Mouse (Mus musculus) heart, postnatal 0 days (tissue): ENCODE results near the gene Dcdc2a. TPM values are rescaled to one million over a fixed set of nuclear protein-coding genes. Genes with fewer than 3 reads are reported as not detected.

Experiments used
- ATAC-seq: fragments of 200-750 bp; cut with Nextera tagmentation; 2 replicates; pipeline ENCODE4 v1.8.0; 2017; ENCODE audit warnings: low read depth, moderate number of reproducible peaks, moderate library complexity; ENCODE audit not compliant: insufficient read depth
- DNase-seq: peaks from one replicate; pipeline ENCODE4 v3.0.0-alpha.2; 2016; ENCODE audit warnings: low spot score
- H3K27ac ChIP-seq: fragments of 300-500 bp; sonication (generic); 2 replicates; pipeline ENCODE4 v1.5.1; 2014; ENCODE audit warnings: low read depth, mild to moderate bottlenecking
- H3K27me3 ChIP-seq: fragments of 300-500 bp; sonication (generic); 2 replicates; pipeline ENCODE4 v1.6.1; 2014; ENCODE audit warnings: low read length, mixed read lengths; ENCODE audit not compliant: control insufficient read depth, insufficient read depth
- H3K36me3 ChIP-seq: fragments of 300-500 bp; sonication (generic); replicated peaks from 2 replicates; pipeline ENCODE4 v1.6.1; 2014; ENCODE audit warnings: low read length, mixed read lengths; ENCODE audit not compliant: control insufficient read depth, insufficient read depth
- H3K4me1 ChIP-seq: fragments of 300-500 bp; sonication (generic); 2 replicates; pipeline ENCODE4 v1.6.1; 2014; ENCODE audit warnings: antibody characterized with exemption; ENCODE audit not compliant: control insufficient read depth, insufficient read depth
- H3K4me2 ChIP-seq: fragments of 300-500 bp; sonication (generic); 2 replicates; pipeline ENCODE4 v1.6.1; 2014; ENCODE audit warnings: low read depth, mild to moderate bottlenecking, low read length, moderate library complexity
- H3K4me3 ChIP-seq: fragments of 300-500 bp; sonication (generic); 2 replicates; pipeline ENCODE4 v1.5.1; 2014; ENCODE audit warnings: low read depth, low read length
- H3K9ac ChIP-seq: fragments of 300-500 bp; sonication (generic); replicated peaks from 2 replicates; pipeline ENCODE4 v1.6.1; 2014; ENCODE audit warnings: low read depth, low read length, mixed read lengths
- H3K9me3 ChIP-seq: fragments of 300-500 bp; sonication (generic); replicated peaks from 2 replicates; pipeline ENCODE4 v1.6.1; 2016; ENCODE audit warnings: low read length; ENCODE audit not compliant: control insufficient read depth
- CTCF ChIP-seq: IDR thresholded peaks from 2 replicates; pipeline ENCODE4 v1.5.1; 2016; ENCODE audit warnings: antibody characterized with exemption, control low read depth, low read depth
- EP300 ChIP-seq: IDR thresholded peaks from 2 replicates; pipeline ENCODE4 v1.6.1; 2016; ENCODE audit warnings: antibody characterized with exemption, low read depth
- WGBS: fragments of 180-500 bp; shearing (Covaris S2); extraction: QIAGEN DNeasy Blood & Tissue Kit; methylation state at CpG from one replicate; pipeline ENCODE4 v1.1.7; 2014; 5-methylcytosine and 5-hydroxymethylcytosine counted together
- polyA plus RNA-seq: library from polyadenylated mRNA; unstranded; fragments of >200 nt; fragmentation: Nextera tagmentation; extraction: Ambion mirVana; gene quantifications from 2 replicates; pipeline ENCODE4 v1.2.1, GENCODE M21; 2015
- total RNA-seq: library from RNA; depleted of rRNA; stranded (reverse); fragments of >200 nt; gene quantifications from 2 replicates; pipeline ENCODE4 v1.2.3, GENCODE M21; 2014; ENCODE audit warnings: low replicate concordance

The Dcdc2a gene
- total and polyA plus RNA-seq, 2 experiments from 2014 or later, result 0.49 TPM; not detected in 1

DNA sequence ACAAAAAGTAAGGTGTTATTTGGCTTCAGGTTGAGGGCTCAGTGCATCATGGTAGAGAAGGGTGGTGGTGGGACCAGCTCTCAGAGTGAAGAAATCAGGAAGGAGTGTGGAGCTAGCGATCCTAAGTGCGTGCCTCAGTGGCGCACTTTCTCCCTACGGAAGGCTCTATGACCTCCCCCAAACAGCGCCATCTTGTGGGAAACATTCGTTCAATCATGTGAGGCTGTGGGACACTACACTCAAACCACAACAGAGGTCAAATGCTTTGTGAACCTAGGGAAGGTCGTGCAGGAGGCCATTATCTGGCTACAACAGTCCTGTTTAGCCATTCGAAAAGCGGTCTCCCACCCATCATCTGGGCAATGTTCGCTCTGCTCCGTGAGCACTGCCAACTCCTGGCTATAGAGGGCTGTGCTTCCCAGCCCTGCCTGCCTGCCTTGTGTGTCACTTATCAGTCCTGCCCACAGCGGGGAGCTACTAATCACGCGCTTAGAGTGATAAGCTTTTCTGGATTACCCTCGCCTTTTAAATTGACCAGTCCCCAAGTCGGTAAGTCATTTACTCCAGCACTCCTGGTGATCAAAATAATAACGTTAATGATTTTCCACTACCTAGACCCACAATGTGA is 94.5 kb downstream of the Dcdc2a start:
- Histone ChIP-seq H3K27me3 (no peaks in the 10 kb centered on the region), H3K4me2 (peak overlapping the region; percentile 39; the same call in 1 of the 2 replicates), H3K27ac (no peak overlapping the region), H3K9me3 (no peaks in the 10 kb centered on the region), H3K4me3 (no peak overlapping the region), H3K9ac (no peak overlapping the region), H3K36me3 (no peaks in the 10 kb centered on the region), H3K4me1 (no peaks in the 10 kb centered on the region)
- DNase-seq (no peak), ATAC-seq (no peak)
- 17% methylated on average over 17 of the region's 17 CpGs for WGBS
- TF ChIP-seq EP300 (no peak), CTCF (peak; percentile 14; the same call in 1 of the 2 replicates)

DNA sequence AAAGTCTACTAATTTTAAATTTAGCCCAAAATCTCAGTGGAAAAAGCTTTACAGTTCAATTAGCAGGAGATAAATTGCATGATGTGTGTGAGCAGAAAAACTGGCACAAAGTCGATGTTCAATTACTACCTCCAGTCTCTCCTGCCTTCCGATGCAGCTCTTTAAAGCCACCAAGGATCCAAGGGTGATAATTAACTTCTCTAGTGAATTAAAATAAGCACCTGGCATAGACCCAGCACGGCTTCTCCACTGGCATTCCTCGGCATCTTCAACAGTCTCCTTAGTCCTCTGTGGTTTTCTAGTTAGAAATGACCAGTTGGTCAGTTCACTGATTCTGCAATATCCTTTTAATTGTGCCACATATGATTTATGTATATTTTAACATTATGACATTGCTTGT is 95.1 kb downstream of the Dcdc2a start:
- Histone ChIP-seq H3K9ac (no peak overlapping the region), H3K27ac (no peak overlapping the region), H3K27me3 (no peaks in the 10 kb centered on the region), H3K9me3 (no peaks in the 10 kb centered on the region), H3K4me2 (no peak overlapping the region), H3K36me3 (no peaks in the 10 kb centered on the region), H3K4me1 (no peaks in the 10 kb centered on the region), H3K4me3 (no peak overlapping the region)
- TF ChIP-seq EP300, result no peak
- no peak for TF ChIP-seq CTCF
- WGBS, result 50% methylated on average over 4 of the region's 4 CpGs
- no peak for ATAC-seq
- DNase-seq, result no peak

DNA sequence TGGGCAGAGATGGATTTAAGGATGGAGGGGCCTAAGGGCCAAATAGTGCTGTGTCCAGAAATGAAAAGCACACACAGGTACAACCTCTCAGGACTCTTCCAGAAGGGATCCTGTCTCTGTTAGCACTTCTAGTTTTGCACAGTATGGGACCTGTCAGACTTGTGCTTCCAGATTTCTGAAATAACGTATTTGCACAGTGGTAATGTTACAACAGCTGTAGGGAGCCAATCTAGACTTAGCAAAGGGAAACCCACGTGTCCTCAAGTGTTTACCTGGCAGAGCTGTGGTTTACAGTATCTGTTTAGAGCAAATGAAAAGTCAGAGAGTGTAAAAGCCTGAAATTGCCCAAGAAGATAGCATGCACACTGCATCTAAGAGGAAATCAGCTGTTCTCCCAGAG is 104.1 kb downstream of the Dcdc2a start:
- H3K27me3 ChIP-seq, result no peaks in the 10 kb centered on the region
- WGBS, result 67% methylated on average over 2 of the region's 2 CpGs
- H3K4me2 ChIP-seq, result no peak overlapping the region
- no peaks in the 10 kb centered on the region for H3K4me1 ChIP-seq
- no peaks in the 10 kb centered on the region for H3K36me3 ChIP-seq
- H3K9me3 ChIP-seq, result no peaks in the 10 kb centered on the region
- no peak for TF ChIP-seq EP300
- TF ChIP-seq CTCF, result no peak
- no peak overlapping the region for H3K4me3 ChIP-seq
- H3K27ac ChIP-seq, result no peak overlapping the region
- ATAC-seq (no peak), DNase-seq (no peak)
- H3K9ac ChIP-seq, result no peak overlapping the region

DNA sequence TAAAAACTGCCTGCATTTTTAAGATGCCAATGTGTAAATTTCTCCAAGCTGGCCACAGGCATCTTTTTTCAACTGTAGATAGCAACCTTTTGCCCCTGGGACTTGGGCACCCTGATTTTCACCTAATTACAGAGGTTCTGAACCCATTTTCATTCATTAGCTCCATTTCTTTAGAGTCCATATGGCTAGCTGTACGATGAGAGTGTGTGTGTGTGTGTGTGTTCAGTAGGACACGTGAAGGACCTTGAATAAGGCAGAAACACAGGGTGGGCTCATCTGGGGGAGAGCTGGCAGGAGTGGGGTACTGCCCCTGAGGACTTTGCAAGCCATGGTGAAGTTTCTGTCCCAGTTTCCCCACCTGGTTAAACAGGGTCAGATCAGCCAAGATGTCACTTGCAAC is 105.0 kb downstream of the Dcdc2a start:
- no peaks in the 10 kb centered on the region for H3K36me3 ChIP-seq
- H3K4me2 ChIP-seq, result no peak overlapping the region
- no peak for ATAC-seq
- no peak overlapping the region for H3K4me3 ChIP-seq
- no peak overlapping the region for H3K27ac ChIP-seq
- DNase-seq, result no peak
- WGBS, result 76% methylated on average over 2 of the region's 2 CpGs
- no peaks in the 10 kb centered on the region for H3K4me1 ChIP-seq
- H3K9ac ChIP-seq, result no peak overlapping the region
- no peaks in the 10 kb centered on the region for H3K27me3 ChIP-seq
- TF ChIP-seq EP300 (no peak), CTCF (no peak)
- no peaks in the 10 kb centered on the region for H3K9me3 ChIP-seq

- WGBS, result 78% methylated on average over 3 of the region's 3 CpGs
- Histone ChIP-seq H3K9ac (no peak overlapping the region), H3K4me2 (no peak overlapping the region), H3K27ac (no peak overlapping the region), H3K4me3 (no peak overlapping the region), H3K4me1 (no peaks in the 10 kb centered on the region), H3K27me3 (no peaks in the 10 kb centered on the region), H3K36me3 (no peaks in the 10 kb centered on the region), H3K9me3 (no peaks in the 10 kb centered on the region)
- TF ChIP-seq CTCF (no peak), EP300 (no peak)
- no peak for ATAC-seq
- DNase-seq, result no peak
Observed at GRCm38 (mm10) chr13:25162594-25162993, 106.8 kb downstream of the Dcdc2a start.

GRCm38 (mm10) chr13:25168891-25169290 is 113.1 kb downstream of the Dcdc2a start:
- no peak for TF ChIP-seq CTCF
- TF ChIP-seq EP300, result no peak
- 73% methylated on average over 3 of the region's 3 CpGs for WGBS
- Histone ChIP-seq H3K4me2 (no peak overlapping the region), H3K4me1 (no peaks in the 10 kb centered on the region), H3K9me3 (no peaks in the 10 kb centered on the region), H3K36me3 (no peaks in the 10 kb centered on the region), H3K27me3 (no peaks in the 10 kb centered on the region), H3K9ac (no peak overlapping the region), H3K4me3 (no peak overlapping the region), H3K27ac (no peak overlapping the region)
- DNase-seq (no peak), ATAC-seq (no peak)
